Mouse (Mus musculus) adrenal gland, adult 8-10 months (tissue): ENCODE results near the gene Rin3. TPM values are rescaled to one million over a fixed set of nuclear protein-coding genes. Genes with fewer than 3 reads are reported as not detected.

Source experiments
- DNase-seq: peaks from one replicate; pipeline ENCODE4 v3.0.0; 2022
- total RNA-seq, 4 experiments: library from RNA; stranded (reverse); gene quantifications; 2 replicates each; pipeline ENCODE4 v1.2.4; 2022

Gene Rin3
- total RNA-seq, 4 experiments from 2014 or later, result 11.3 to 18.2 (median 14.0) TPM

GRCm38 (mm10) chr12:102302831-102303351 is 20.0 kb downstream of the Rin3 start:
- no peak for DNase-seq

GRCm38 (mm10) chr12:102303867-102304266 is 21.0 kb downstream of the Rin3 start:
- no peak for DNase-seq

GRCm38 (mm10) chr12:102305069-102305836 is 22.4 kb downstream of the Rin3 start:
- no peak for DNase-seq

- DNase-seq, result no peak
Measured at GRCm38 (mm10) chr12:102308001-102308456, 25.2 kb downstream of the Rin3 start.

GRCm38 (mm10) chr12:102308457-102309011 is 25.7 kb downstream of the Rin3 start:
- DNase-seq, result peak; percentile 54

GRCm38 (mm10) chr12:102309099-102309799 is 26.4 kb downstream of the Rin3 start:
- DNase-seq, result no peak

- DNase-seq, result no peak
Measured at GRCm38 (mm10) chr12:102309800-102310195, 26.9 kb downstream of the Rin3 start.

- no peak for DNase-seq
Measured at GRCm38 (mm10) chr12:102310261-102310660, 27.4 kb downstream of the Rin3 start.

- no peak for DNase-seq
Measured at GRCm38 (mm10) chr12:102311454-102311853, 28.6 kb downstream of the Rin3 start.

- DNase-seq, result no peak
Measured at GRCm38 (mm10) chr12:102319150-102319549, 36.3 kb downstream of the Rin3 start.

GRCm38 (mm10) chr12:102319899-102320298 is 37.1 kb downstream of the Rin3 start:
- DNase-seq, result no peak

- DNase-seq, result no peak
Measured at GRCm38 (mm10) chr12:102320322-102320721, 37.5 kb downstream of the Rin3 start.

- no peak for DNase-seq
Measured at GRCm38 (mm10) chr12:102321064-102321728, 38.3 kb downstream of the Rin3 start.

GRCm38 (mm10) chr12:102321855-102322254 is 39.0 kb downstream of the Rin3 start:
- no peak for DNase-seq

- DNase-seq, result no peak
Measured at GRCm38 (mm10) chr12:102323392-102323791, 40.5 kb downstream of the Rin3 start.

GRCm38 (mm10) chr12:102324156-102324885 is 41.5 kb downstream of the Rin3 start:
- DNase-seq, result no peak

- DNase-seq, result no peak
Measured at GRCm38 (mm10) chr12:102324886-102325220, 42.0 kb downstream of the Rin3 start.

GRCm38 (mm10) chr12:102326753-102327340 is 44.0 kb downstream of the Rin3 start:
- no peak for DNase-seq

- DNase-seq, result no peak
Measured at GRCm38 (mm10) chr12:102327525-102327924, 44.7 kb downstream of the Rin3 start.

GRCm38 (mm10) chr12:102328090-102328489 is 45.2 kb downstream of the Rin3 start:
- DNase-seq, result no peak

- no peak for DNase-seq
Measured at GRCm38 (mm10) chr12:102330188-102330587, 47.3 kb downstream of the Rin3 start.

GRCm38 (mm10) chr12:102330731-102331130 is 47.9 kb downstream of the Rin3 start:
- DNase-seq, result no peak
